Mouse (Mus musculus): ENCODE measurements around the gene Pphln1. TPM values are rescaled to one million over a fixed set of nuclear protein-coding genes. Genes with fewer than 3 reads are reported as not detected.

Gene Pphln1
- polyA plus RNA-seq, 1 experiment from 2014 or later = 48.3 TPM

GRCm38 (mm10) chr15:93401446-93401845 is 3.3 kb downstream of the Pphln1 start:
- WGBS = 84% methylated on average over 4 of the region's 4 CpGs
- ATAC-seq (ENCODE audit: low FRiP score) = no peak
- H3K4me1 ChIP-seq (replicated peaks) = peaks cover 37% of the 10 kb centered on the region
- H3K9ac ChIP-seq = no peak overlapping the region
- no peak overlapping the region for H3K4me2 ChIP-seq
- no peaks in the 10 kb centered on the region; the same call in 1 of the 2 replicates for H3K36me3 ChIP-seq
- no peak overlapping the region for H3K4me3 ChIP-seq
- no peak overlapping the region for H3K27ac ChIP-seq
- H3K27me3 ChIP-seq = no peaks in the 10 kb centered on the region
- H3K9me3 ChIP-seq = no peaks in the 10 kb centered on the region

DNA sequence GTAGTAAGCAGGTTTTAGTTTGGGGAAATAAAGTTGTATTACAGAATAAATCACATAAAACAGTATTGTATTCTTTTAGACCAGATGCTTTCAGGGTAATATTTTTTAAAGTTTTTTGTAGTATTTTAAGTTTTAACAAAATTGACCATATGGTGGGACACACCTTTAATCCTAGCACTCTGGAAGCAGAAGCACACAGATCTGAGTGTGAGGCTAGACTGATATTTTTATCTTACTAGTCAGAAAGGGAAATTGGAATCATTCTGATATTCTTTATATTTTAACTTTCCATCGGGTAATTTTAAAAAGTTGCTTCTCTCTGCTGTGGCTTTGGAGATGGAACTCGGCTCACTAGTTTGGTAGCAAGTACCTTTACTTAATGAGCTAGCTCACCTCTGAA is 4.6 kb downstream of the Pphln1 start:
- no peak overlapping the region for H3K4me3 ChIP-seq
- no peak overlapping the region for H3K27ac ChIP-seq
- peaks cover 27% of the 10 kb centered on the region for H3K4me1 ChIP-seq (replicated peaks)
- H3K9me3 ChIP-seq = no peaks in the 10 kb centered on the region
- H3K36me3 ChIP-seq = no peaks in the 10 kb centered on the region; the same call in 1 of the 2 replicates
- no peak for ATAC-seq (ENCODE audit: low FRiP score)
- no peak overlapping the region for H3K9ac ChIP-seq
- WGBS = 98% methylated on average over 2 of the region's 2 CpGs
- H3K27me3 ChIP-seq = no peaks in the 10 kb centered on the region
- no peak overlapping the region for H3K4me2 ChIP-seq

DNA sequence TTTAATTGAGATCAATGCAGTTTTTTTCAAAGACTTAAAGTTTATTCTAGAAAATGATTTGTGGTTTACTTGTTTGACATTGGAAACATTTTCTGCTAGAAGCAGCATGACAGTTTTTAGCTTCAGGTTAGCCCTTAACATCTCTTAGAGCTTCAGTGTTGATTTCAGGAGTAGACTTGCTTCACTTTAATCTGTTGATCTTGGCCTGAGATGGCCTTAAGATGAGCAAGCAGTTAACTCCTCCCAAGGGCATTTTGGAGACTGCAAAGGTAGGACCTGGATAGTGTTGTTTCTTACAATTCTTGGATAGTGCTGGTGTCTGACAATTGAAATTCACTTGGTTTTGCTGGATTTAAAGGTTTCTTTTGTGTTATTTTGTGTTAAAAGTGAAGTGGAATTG is 6.7 kb downstream of the Pphln1 start:
- Histone ChIP-seq H3K9ac (no peak overlapping the region), H3K4me2 (no peak overlapping the region), H3K27ac (no peak overlapping the region), H3K4me1 (replicated peaks) (peaks cover 15% of the 10 kb centered on the region), H3K36me3 (peaks cover 6% of the 10 kb centered on the region), H3K9me3 (no peaks in the 10 kb centered on the region), H3K27me3 (no peaks in the 10 kb centered on the region), H3K4me3 (no peak overlapping the region)
- ATAC-seq (ENCODE audit: low FRiP score) = no peak

DNA sequence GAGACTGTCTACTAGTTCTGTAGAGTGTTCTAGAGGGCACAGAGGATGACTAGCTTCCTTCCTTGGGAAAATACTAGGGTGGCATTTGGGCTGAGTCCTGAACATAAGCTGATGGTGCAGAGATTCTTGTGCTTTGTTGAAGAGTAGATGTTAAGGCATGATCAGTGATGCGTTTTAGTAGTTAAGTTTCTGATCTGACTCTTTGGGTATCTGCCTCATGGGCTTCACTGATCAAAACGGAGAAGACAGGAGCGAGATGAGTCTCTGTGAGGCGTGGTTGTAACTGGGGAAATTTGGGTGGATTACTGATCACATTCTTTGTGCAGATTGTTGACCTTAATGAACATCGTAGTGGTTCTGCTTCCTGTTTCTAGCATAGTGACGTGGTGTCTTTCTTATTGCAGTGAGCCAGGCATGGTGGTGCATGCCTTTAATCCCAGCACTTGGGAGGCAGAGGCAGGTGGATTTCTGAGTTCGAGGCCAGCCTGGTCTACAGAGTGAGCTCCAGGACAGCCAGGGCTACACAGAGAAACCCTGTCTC is 7.4 kb downstream of the Pphln1 start:
- Histone ChIP-seq H3K4me2 (no peak overlapping the region), H3K9ac (no peak overlapping the region), H3K27ac (no peak overlapping the region), H3K4me3 (no peak overlapping the region), H3K36me3 (peaks cover 6% of the 10 kb centered on the region), H3K4me1 (replicated peaks) (peaks cover 8% of the 10 kb centered on the region), H3K9me3 (no peaks in the 10 kb centered on the region), H3K27me3 (no peaks in the 10 kb centered on the region)
- WGBS = 97% methylated on average over 7 of the region's 7 CpGs
- ATAC-seq (ENCODE audit: low FRiP score) = no peak

- WGBS = 97% methylated on average over 5 of the region's 5 CpGs
- Histone ChIP-seq H3K27ac (no peak overlapping the region), H3K4me3 (no peak overlapping the region), H3K9me3 (no peaks in the 10 kb centered on the region), H3K9ac (no peak overlapping the region), H3K4me2 (no peak overlapping the region), H3K27me3 (no peaks in the 10 kb centered on the region), H3K36me3 (peaks cover 13% of the 10 kb centered on the region), H3K4me1 (replicated peaks) (peaks cover 4% of the 10 kb centered on the region; the same call in 1 of the 2 replicates)
- ATAC-seq (ENCODE audit: low FRiP score) = no peak
These were observed 8.3 kb downstream of the Pphln1 start for GRCm38 (mm10) chr15:93406492-93406891.

- Histone ChIP-seq H3K36me3 (peaks cover 33% of the 10 kb centered on the region), H3K27me3 (no peaks in the 10 kb centered on the region), H3K4me2 (no peak overlapping the region), H3K9ac (no peak overlapping the region), H3K27ac (no peak overlapping the region), H3K4me3 (no peak overlapping the region), H3K4me1 (replicated peaks) (no peaks in the 10 kb centered on the region), H3K9me3 (no peaks in the 10 kb centered on the region)
- WGBS = 94% methylated on average over 3 of the region's 3 CpGs
- no peak for ATAC-seq (ENCODE audit: low FRiP score)
These were observed 14.3 kb downstream of the Pphln1 start for GRCm38 (mm10) chr15:93412445-93412844.

- Histone ChIP-seq H3K4me3 (no peak overlapping the region), H3K9ac (no peak overlapping the region), H3K27me3 (no peaks in the 10 kb centered on the region), H3K4me1 (replicated peaks) (no peaks in the 10 kb centered on the region), H3K27ac (no peak overlapping the region), H3K9me3 (no peaks in the 10 kb centered on the region), H3K36me3 (peaks cover 27% of the 10 kb centered on the region), H3K4me2 (no peak overlapping the region)
- 92% methylated on average over 9 of the region's 9 CpGs for WGBS
- ATAC-seq (ENCODE audit: low FRiP score) = no peak
These were observed 16.3 kb downstream of the Pphln1 start for GRCm38 (mm10) chr15:93414456-93414855.

DNA sequence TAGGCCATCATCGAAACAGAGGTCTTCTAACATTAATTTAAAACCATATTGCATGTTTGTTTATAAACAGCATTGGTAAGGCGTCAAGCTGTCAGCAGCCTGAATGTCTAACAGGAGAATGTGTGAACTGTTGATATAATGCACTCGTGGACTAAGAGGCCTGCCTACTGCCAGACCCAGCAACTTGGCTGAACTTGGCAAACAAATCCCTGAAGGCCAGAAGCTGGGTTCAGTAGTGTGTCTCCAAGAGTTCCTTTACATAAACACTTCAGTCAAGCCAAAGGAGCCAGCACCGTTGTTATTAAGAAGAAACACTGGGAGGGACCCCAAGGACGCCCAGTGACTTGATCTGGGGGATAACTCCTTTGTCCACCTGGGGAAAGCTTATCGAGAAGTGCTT is 18.1 kb downstream of the Pphln1 start:
- H3K27me3 ChIP-seq = no peaks in the 10 kb centered on the region
- no peak overlapping the region for H3K27ac ChIP-seq
- 91% methylated on average over 6 of the region's 6 CpGs for WGBS
- peaks cover 31% of the 10 kb centered on the region for H3K36me3 ChIP-seq
- no peaks in the 10 kb centered on the region for H3K9me3 ChIP-seq
- H3K9ac ChIP-seq = no peak overlapping the region
- H3K4me2 ChIP-seq = no peak overlapping the region
- H3K4me3 ChIP-seq = no peak overlapping the region
- H3K4me1 ChIP-seq (replicated peaks) = no peaks in the 10 kb centered on the region
- no peak for ATAC-seq (ENCODE audit: low FRiP score)

GRCm38 (mm10) chr15:93420596-93420995 is 22.4 kb downstream of the Pphln1 start:
- Histone ChIP-seq H3K9me3 (no peaks in the 10 kb centered on the region), H3K27me3 (no peaks in the 10 kb centered on the region), H3K27ac (no peak overlapping the region), H3K4me2 (no peak overlapping the region), H3K9ac (no peak overlapping the region), H3K36me3 (peaks cover 30% of the 10 kb centered on the region), H3K4me1 (replicated peaks) (no peaks in the 10 kb centered on the region), H3K4me3 (no peak overlapping the region)
- WGBS = 92% methylated on average over 7 of the region's 7 CpGs
- no peak for ATAC-seq (ENCODE audit: low FRiP score)

- H3K27ac ChIP-seq = no peak overlapping the region
These were observed 24.4 kb downstream of the Pphln1 start for GRCm38 (mm10) chr15:93422537-93422936.

DNA sequence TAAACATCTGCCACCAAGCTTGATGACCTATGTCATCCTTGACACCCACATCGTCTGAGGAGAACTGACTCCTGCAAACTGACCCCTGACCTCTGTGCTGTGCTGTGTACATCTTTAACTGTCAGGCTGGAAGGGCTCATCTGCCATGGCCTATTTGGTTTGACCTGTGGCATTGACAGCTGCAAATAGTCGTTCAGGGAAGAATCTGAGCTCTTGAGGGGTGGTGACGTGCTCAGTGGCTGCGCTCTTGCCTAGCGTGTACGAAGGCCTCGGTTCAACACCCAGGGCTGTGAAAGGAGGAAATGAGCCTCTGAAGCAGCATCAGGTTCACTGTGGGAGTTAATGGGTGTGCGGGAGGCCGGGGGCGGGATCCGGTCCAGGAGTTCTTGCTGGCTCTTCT is 35.7 kb downstream of the Pphln1 start:
- peaks cover 7% of the 10 kb centered on the region for H3K36me3 ChIP-seq
- no peak overlapping the region for H3K27ac ChIP-seq
- H3K9ac ChIP-seq = no peak overlapping the region
- peaks cover 4% of the 10 kb centered on the region; the same call in 1 of the 2 replicates for H3K4me1 ChIP-seq (replicated peaks)
- H3K27me3 ChIP-seq = no peaks in the 10 kb centered on the region
- no peak overlapping the region for H3K4me2 ChIP-seq
- ATAC-seq (ENCODE audit: low FRiP score) = no peak
- WGBS = 51% methylated on average over 11 of the region's 11 CpGs
- no peaks in the 10 kb centered on the region for H3K9me3 ChIP-seq
- no peak overlapping the region for H3K4me3 ChIP-seq

More at GRCm38 (mm10) chr15:93422537-93422936, 24.4 kb downstream of the Pphln1 start:
- no peak for ATAC-seq (ENCODE audit: low FRiP score)
- no peaks in the 10 kb centered on the region for H3K9me3 ChIP-seq
- no peaks in the 10 kb centered on the region for H3K27me3 ChIP-seq
- no peak overlapping the region for H3K9ac ChIP-seq
- no peaks in the 10 kb centered on the region for H3K4me1 ChIP-seq (replicated peaks)
- no peak overlapping the region for H3K4me2 ChIP-seq
- 94% methylated on average over 1 of the region's 1 CpGs for WGBS
- no peak overlapping the region for H3K4me3 ChIP-seq
- H3K36me3 ChIP-seq = peaks cover 30% of the 10 kb centered on the region

- no peak for ATAC-seq (ENCODE audit: low FRiP score)
- H3K9ac ChIP-seq = no peak overlapping the region
- no peak overlapping the region for H3K4me2 ChIP-seq
- no peaks in the 10 kb centered on the region for H3K9me3 ChIP-seq
- H3K4me1 ChIP-seq (replicated peaks) = peaks cover 4% of the 10 kb centered on the region; the same call in 1 of the 2 replicates
- 93% methylated on average over 12 of the region's 12 CpGs for WGBS
- H3K4me3 ChIP-seq = no peak overlapping the region
- H3K36me3 ChIP-seq = peaks cover 9% of the 10 kb centered on the region
- no peaks in the 10 kb centered on the region for H3K27me3 ChIP-seq
- H3K27ac ChIP-seq = no peak overlapping the region
These were observed 37.8 kb downstream of the Pphln1 start for GRCm38 (mm10) chr15:93435998-93436397.

GRCm38 (mm10) chr15:93438663-93439062 is 40.5 kb downstream of the Pphln1 start:
- peaks cover 3% of the 10 kb centered on the region; the same call in 1 of the 2 replicates for H3K4me1 ChIP-seq (replicated peaks)
- H3K36me3 ChIP-seq = peaks cover 26% of the 10 kb centered on the region
- H3K27me3 ChIP-seq = no peaks in the 10 kb centered on the region
- 0 out of 2 replicates have a peak, but pooled peaks have one; percentile 39 for ATAC-seq (ENCODE audit: low FRiP score)
- H3K9ac ChIP-seq = no peak overlapping the region; the same call in 1 of the 2 replicates
- no peak overlapping the region for H3K27ac ChIP-seq
- no peaks in the 10 kb centered on the region for H3K9me3 ChIP-seq
- no peak overlapping the region for H3K4me3 ChIP-seq
- 48% methylated on average over 5 of the region's 5 CpGs for WGBS
- no peak overlapping the region for H3K4me2 ChIP-seq
